Mouse (Mus musculus) c-Kit-positive CD71-positive TER-119-negative erythroid progenitor cells, embryonic 14.5 days (primary cell): ENCODE data around the gene Tmigd3.

Source experiments
- DNase-seq: peaks from one replicate; pipeline ENCODE4 v3.0.0-alpha.2; 2013; ENCODE audit warnings: low read depth

Gene Tmigd3

GRCm38 (mm10) chr3:105876022-105876421 is 5.3 kb downstream of the Tmigd3 start:
- no peak for DNase-seq

DNA sequence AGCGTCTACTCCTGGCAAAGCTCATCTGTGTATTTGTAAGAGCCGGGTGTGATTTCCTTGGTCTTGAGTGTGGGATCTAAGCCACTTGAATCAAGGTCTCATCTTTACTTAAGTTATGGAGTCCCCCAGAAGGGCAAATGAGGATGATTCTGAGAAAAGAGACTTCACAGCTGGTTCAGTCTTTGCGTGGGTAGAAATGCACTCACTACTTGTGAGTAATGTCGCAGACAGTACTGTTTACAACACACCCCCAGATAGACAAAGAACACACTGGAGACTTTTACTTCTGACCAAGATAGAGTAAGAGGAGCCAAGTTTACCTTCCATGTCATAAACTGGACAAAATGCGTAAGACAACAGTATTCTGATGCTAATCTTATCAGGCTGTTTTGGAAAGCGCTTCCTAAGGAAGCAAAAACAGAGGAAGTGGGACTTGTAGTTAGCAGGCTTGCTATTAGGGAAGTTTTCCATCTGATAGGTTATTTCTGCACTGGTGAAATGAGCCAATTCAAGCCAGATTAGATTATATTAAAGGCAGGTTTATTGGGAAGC is 6.6 kb downstream of the Tmigd3 start:
- no peak for DNase-seq

DNA sequence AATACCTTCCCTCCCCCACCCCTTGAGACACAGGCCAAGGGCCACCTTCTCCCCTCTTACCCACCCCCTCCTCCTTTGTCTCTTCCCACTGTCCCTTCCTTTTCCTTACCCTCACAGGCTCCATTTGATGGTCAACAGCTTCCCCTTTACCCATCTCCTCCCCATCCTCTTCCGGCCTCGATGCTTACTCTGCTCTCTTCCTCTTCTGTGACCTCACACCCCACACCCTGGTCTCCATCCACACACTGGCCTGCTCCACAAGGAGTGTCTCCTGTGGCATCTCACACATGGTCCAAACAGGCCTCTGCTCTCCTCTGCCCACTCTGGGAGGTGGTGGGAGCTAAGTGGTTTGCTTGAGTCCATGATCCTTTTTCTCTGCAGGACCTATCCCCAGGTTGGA is 7.2 kb downstream of the Tmigd3 start:
- no peak for DNase-seq

DNA sequence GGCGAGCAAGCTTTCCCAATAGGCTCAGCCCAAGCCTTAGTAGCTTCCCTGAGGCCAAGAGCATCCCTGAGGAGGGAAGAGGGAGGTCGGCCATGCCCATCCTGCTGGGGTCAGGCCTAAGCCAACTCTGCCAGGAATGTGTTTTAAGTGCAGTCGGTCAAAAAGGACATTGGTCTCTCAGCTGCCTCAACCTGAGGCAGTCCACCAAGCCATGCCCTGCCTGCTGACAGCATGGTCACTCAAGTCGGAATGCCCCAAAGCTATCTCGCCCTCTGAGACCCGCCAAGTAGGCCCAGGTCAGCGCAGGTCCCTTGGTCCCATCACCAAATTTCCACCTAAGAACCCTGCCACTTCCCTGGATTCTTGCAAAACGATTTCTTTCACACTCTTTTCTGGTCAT is 8.0 kb downstream of the Tmigd3 start:
- DNase-seq: no peak

GRCm38 (mm10) chr3:105880419-105880818 is 9.7 kb downstream of the Tmigd3 start:
- DNase-seq: no peak

- DNase-seq: no peak
Measured at GRCm38 (mm10) chr3:105882105-105882504, 11.4 kb downstream of the Tmigd3 start.

DNA sequence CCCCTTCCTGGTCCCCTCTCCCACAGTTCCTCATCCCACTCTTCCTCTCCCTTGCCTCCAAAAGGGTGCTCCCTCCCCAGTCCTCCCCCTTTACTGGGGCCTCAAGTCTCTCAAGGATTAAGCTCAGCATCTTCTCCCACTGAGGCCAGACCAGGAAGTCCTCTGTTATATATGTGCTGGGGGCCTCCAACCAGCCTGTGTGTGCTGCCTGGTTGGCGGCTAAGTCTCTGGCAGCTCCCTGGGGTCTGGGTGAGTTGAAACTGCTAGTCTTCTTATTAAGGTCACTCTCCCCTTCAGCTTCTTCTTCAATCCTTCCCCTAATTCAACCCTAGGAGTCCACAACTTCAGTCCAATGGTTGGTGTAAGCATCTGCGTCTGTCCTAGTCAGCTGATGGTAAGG is 12.4 kb downstream of the Tmigd3 start:
- DNase-seq: no peak

GRCm38 (mm10) chr3:105888961-105889360 is 18.3 kb downstream of the Tmigd3 start:
- DNase-seq: no peak

DNA sequence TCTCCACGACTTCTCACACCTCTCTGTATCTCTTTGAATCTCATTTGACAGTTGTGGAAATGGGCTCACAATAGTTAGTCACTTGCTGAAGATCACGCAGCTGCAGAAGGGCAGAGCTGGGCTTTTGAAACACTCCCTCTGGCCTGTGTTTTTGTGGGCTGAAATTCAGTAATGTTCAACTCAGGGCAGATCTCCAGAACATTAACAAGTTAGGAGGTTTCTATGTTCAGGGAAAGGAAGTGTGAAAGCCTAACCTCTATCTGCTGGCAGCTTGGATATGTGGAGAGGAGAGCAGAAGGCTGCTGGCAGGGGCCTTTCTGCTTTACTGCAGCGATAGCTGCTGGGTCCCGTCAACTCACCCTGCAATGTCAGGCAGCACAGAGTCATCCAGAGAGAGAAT is 19.5 kb downstream of the Tmigd3 start:
- DNase-seq: no peak

GRCm38 (mm10) chr3:105891141-105891540 is 20.4 kb downstream of the Tmigd3 start:
- DNase-seq: no peak

- no peak for DNase-seq
Measured at GRCm38 (mm10) chr3:105891760-105892571, 21.3 kb downstream of the Tmigd3 start.

DNA sequence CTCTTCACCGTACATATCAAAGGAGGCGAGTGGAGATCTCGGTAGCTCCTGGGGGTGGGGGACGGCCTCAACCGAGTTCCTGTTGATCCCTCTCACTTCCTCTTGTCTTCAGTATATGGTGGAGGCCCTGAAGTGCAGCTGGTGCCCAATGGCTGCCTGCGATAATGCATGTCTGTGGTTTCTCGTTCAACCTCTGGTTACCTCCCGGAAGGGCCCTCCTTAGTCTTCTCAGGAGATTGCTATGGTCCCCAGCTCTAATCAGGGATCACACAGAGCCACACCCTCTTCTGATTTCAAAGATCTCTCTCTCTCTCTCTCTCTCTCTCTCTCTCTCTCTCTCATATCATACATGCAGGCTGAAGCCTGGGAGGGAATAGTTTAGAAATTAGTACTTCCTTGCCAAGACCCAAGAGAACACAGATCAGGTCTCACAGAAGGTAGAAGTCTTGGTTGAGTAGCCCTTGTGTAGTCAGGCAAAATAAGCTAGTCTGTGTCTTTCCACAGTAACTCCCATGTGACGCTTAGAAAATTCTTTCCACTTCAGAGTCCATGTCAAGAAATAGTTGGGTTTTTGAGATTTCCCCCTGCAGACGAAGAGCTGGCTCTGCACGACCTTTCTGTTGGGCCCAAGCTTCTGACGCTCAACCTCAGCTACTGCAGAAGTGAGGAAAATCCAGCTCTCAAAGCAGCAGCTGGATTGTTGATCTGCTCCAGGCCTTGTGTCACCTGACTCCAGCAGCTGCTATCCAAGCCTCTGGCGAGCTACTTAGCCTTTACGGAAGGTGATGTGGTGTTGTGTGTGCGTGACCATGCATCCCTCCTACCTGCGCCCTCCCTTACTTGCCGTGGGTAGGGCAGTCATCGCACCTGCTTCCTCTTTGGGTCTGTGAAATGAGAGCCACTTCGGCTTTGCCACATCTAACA is 22.1 kb downstream of the Tmigd3 start:
- DNase-seq: peak; percentile 50

DNA sequence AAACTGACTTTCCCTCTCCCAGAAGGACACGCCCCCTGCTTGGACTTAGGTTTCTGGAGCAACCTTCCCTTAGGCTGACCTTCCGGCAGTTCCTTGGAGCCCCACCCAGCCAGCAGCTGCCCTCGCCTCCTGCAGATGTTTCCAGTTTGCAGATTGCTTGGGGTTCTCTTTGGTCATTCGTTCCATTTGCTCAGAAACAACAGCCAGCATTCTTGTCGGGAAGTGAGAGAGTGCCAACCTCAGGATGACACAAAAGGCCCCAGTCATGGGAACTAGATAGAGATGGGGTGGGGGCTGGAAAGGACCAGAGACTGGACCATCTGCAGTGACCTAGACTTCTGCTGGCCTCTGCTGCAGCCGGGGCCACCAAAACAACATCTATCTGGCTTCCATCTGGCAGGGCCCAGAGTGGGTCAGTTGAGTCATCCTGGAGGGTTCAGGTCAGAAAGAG is 23.3 kb downstream of the Tmigd3 start:
- no peak for DNase-seq

- peak; percentile 63 for DNase-seq
Measured at GRCm38 (mm10) chr3:105894601-105895592, 24.2 kb downstream of the Tmigd3 start.

- DNase-seq: no peak
Measured at GRCm38 (mm10) chr3:105896811-105897210, 26.1 kb downstream of the Tmigd3 start.

GRCm38 (mm10) chr3:105898325-105898724 is 27.6 kb downstream of the Tmigd3 start:
- no peak for DNase-seq

DNA sequence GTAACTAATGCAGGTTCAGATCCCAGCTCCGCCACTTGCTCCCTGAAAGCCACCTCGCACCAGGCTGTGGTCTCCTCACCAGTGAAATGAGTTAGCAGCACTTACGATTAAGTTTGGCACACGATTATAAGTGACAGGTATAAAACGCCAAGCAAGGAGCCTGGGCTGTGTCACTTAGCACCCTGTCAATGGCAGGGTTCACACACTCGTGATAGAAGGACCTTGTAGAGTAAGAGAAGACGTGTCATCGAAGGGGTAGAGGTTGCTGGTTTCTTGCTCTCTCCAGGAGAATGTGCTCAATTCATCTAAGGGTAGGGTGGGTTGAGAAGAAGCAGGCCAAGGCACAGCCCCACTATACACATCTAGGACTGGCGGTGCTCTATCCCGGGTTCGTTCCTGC is 28.2 kb downstream of the Tmigd3 start:
- DNase-seq: no peak

- peak; percentile 69 for DNase-seq
Measured at GRCm38 (mm10) chr3:105899394-105900147, 28.9 kb downstream of the Tmigd3 start.

GRCm38 (mm10) chr3:105900266-105900665 is 29.6 kb downstream of the Tmigd3 start:
- DNase-seq: no peak

GRCm38 (mm10) chr3:105900716-105901115 is 30.0 kb downstream of the Tmigd3 start:
- no peak for DNase-seq

DNA sequence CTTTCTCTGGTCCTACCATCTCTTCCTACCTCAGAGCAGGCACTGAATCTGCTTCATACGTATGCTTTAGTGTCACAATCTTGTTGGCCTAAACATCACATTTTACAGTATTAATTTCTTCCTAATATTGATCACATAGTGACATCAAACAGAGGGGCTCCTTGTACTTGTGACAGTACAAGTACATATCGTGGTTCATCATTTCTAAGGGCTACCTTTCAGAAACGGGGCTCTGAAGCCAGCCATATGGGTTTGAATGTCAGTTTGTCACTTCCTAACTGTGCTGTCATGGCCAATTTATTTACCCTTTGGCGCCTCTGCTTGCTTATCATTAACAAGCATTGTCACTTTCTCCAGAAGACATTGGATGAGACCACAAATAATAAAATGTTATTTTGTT is 30.8 kb downstream of the Tmigd3 start:
- no peak for DNase-seq
